Mouse (Mus musculus) WW6 (cell line): Measurements from ENCODE around the gene Fam184a.

Experiments
- DNase-seq: peaks from one replicate; pipeline ENCODE4 v3.0.0-alpha.2; 2013; ENCODE audit warnings: low read depth, low spot score

Gene Fam184a

DNA sequence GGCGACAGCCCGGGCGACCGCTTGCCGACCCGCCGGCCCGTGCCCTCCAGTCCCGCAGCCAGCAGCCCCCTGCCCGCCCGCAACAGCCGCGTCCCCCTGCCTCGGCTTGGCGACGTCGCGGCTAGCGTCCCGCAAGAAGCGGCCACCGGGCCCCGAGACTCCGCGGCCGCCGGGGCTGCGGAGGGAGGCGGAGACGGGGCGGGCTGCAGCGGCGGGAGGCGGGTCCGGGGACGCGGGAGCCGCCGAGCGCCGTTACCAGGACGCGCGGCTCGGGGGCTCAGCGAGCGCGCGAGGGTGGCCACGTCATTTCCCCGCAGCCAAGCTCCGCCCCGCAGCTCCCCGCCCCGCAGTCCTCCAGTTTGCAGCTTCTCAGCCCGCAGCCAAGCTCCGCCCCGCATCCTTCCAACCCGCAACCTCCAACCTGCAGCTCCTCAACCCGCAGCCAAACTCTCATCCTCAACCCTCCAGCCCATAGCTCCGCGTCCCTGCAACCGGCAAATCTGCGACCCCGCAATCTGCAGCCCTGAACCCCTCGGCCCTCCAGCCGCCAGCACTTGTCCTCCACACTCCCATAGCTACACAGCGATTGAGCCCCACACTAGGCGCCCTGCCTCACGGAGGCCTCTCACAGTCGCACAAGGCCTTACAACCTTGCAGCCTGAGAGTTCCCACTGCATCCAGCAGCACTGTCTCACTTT is at the start of gene Fam184a:
Gene Fam184a, minus strand, starts transcription at position 169 of the 698 bp plus-strand sequence.
- DNase-seq = peak; percentile 33

DNA sequence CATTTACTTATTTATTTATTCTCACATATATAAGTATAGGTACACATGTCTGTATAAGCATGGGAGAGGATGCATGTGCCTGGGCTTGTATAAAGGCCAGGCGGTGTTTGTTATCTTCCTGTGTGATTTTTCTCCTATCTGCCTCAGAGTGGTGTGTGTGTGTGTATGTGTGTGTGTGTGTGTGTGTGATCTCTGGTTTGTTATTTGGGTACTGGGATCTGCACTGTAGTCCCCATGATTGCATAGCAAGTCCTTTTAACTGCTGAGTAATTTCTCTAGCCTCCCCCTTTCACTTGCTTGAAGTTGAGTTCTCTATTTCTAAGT is 45.3 kb upstream of the Fam184a start:
- DNase-seq = no peak

DNA sequence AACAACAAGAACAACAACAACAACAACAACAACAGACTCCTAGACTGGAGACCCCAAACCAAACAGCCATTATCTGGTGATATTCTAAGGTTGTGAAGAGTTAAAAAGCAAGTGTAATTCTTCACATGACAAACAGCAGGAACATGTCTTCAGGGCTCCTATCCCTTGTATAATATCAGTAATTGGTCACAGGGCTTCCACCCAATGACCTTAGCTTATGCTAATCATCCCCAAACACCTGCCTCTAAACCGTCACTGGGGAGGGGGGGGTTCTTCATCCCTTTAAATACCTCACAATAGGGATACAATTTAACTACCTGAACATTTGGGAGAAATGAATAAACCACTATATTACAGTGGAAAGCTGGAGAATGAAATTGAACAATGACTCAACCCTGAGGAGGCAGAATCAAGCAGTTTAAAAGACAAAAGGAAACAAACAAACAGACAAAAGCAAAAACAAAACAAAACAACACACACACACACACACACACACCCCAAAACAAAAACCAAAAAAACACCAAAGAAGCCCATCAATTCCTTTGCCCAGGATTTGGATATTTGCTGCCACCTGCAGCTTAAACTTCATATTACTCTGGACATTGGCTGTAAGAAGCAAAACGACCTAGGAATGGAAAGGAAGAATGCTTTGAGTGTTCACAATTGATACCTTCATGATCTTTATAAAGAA is 44.8 kb upstream of the Fam184a start:
- no peak for DNase-seq

DNA sequence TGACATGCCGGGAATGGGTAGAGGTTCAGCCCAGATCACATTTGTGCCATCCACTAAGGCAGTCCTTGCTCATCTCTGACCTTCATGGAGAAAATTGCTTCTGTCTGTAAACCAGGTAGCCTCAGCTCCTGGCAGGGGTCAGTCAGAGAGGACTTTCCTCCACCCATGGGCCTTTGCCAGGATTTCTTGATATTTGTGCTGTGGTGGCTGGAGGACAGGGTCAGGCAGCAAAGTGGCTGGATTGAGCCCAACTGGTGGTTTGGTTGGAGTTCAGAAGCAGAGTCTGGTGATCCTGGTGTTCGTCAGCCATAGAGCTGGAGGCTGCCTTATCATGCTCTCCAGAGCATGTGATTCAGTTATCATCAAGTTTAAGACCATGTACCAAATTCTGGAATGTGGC is 40.4 kb upstream of the Fam184a start:
- no peak for DNase-seq

DNA sequence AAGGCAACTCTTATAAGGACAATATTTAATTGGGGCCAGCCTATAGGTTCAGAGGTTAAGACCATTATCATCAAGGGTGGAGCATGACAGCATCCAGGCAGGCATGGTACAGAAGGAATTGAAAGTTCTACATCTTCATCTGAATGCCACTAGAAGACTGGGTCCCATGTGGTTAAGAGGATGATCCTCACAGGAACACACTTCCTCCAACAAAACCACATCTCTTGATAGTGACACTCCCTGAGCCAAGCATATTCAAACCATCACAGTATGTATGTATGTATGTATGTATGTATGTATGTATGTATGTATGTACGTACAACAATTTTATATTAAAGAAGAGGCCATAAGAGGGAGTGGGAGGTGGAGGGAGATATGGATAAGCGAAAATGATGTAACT is 25.7 kb upstream of the Fam184a start:
- no peak for DNase-seq

DNA sequence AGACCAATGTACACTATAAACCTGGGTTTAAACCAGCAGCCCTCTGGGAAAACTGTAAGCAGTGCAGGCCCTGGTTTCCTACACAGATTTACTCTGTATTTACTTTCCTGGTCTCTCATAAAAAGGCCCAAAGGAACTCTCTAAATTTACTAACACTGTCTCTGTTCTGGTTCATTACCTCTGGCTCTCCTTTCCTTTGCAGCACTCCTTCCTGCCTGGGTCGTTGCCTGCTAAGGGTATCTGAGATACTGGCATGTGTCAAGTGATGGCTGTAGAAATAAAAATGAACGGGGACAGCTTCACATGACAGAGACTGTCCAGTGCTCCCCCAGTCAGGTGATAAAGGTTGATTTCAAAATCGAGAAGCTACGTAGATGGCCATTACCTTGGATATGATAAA is 21.8 kb upstream of the Fam184a start:
- DNase-seq = no peak

DNA sequence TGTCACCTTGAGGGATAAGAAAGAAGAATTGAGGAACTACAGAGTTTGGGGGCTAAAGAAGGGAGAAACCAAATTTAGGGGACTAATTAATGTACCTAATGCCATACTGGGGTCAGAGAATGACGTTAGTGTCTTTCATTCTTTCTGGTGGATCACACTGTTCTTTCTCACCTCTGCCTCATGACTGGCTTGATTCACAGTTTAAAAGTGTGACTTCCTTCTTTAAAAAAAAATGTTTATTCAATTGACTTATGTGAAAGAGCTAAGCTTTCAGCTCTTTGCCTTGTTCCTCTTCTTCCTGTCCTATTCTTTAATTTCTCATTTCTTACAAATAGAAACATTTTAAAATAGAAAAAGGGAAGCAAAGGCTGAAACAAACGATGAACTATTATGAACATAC is 20.6 kb upstream of the Fam184a start:
- no peak for DNase-seq

DNA sequence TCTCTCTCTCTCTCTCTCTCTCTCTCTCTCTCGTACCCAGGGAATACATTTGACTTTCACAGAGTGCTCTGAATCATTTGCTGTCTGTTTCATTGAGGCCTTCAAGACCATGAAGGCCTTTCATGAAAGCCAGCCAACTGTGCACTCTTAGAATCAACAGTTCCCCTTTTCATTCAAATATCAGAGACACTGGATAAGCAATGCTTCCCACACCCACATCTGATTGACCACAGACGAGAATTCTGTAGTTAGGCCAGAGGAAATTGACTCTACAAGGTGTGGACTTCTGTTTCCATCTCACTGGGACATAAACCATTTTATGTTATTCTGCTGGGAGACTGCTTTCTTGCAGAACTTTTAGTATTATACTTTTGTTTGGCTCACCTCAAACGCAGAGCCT is 17.8 kb upstream of the Fam184a start:
- DNase-seq = no peak

DNA sequence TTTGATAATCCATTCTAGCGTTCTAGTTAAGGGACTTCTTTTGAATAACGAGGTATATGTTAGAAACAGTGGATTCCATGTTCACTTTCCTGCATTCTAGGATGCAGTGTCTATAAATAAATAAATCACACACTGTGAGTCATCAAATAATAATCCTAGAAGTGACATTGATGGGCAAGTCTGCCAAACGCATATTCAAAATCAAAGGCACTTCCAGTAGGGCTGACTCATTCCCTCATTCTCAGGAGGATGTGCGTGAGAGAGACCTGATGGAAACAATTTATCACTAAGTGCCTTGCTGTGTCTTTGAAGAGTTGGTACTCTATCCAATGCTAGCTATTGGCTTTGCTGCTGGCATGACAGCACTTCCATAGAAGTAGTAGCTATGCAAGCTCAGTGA is 14.5 kb upstream of the Fam184a start:
- DNase-seq = no peak

DNA sequence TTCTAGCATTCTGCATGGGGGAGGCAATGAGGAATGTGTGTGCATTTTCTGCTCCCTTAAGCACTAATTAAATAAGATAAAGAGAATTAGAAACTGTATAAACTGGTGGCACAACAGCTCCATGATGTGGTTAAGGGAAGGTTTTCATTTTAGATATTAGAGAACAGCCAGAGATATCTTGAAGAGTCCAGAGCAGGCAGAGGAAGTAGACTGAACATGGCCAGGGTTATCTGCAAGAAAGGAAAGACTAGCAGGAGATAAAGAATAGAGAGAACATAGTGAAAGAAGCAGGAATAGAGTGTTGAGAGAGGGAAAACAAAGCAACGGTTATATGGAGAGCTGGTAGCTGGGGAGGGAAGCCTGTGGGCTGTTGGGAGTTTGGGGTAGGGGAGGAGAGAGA is 1.8 kb upstream of the Fam184a start:
- no peak for DNase-seq

DNA sequence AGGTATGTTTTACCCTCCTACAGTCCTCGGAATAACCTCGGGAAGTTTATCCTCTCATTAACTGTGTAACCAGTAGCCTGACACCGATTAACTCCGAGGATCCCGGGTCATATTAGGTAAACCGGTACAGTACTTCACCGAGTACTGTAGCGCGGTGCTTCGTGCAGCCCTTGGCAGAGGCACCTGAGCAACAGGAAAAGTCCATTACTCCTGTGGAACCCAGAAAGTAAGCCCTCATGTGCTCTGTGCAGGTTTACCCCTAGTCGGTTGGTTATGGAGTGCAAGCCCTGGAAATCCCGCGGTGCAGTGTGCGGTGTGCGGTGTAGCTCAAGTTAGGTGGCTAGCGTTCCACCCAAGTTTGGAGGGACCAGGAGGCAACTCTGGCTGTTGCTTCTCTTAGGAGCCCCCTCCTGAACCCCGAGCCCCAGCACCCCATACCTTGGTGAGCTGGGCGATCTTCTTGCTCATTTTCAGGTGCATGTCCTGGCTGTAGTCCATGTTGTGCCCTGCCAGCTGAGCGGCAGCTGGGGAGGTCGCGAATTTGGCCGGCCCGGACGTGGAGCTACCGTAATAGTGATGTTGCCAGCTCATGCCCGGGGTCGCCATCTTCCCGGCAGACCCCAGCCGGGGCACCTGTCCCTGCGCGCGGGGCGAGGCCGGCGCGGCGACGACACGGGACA is 508 bp downstream of the Fam184a start:
- peak; percentile 7 for DNase-seq

DNA sequence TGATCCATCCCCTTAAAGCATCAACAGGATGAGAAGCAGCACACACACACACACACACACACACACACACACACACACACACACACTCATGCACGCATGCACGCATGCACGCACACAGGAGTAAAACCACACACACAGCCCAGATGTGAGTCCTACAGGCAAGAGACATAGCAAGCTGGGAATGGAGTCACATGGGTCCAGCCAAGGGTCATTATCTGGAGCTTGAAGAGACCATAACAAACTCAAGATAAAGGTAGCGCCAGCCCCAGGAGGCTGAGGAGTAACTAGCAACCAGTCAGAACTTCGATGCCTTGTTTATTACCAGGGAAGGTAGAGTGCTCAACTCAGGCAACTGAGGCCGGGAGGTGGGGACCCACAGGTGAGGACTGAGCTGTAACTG is 4.9 kb downstream of the Fam184a start:
- no peak for DNase-seq

DNA sequence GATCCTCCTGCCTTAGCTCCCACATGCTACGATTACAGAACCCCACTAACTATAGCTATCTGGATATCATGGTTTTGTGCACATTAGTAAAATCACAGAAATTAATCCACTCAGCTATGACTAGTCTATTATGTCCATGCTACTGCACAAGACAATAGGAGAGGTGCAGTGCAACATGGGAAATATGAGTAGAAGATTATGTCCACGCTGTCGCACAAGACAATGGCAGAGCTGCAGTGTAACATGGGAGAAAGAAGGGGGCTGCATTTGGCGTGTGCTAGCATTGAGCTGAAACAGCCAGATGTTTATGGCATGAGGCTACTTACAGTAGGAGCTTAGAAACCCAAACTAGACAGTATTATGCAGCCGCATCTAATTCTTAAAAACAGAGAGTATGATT is 8.0 kb downstream of the Fam184a start:
- no peak for DNase-seq

DNA sequence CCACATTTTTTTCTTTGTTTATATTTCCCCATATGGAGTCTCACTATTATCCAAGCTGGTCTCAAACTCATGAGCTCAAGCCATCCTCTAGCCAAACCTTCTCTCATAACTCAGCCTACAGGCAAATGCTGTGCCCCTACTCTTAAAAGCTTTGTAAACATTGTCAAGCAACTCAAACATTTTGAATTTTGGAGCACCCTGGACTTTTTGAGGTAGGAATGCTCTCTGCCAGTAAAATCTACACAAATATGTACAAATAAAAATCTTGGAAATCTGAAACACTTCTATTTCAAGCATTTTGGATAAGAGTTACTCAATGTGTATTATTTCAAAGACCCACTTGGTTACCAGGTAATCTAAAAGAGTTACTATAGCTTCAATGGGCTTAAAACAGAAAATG is 10.9 kb downstream of the Fam184a start:
- DNase-seq = no peak

DNA sequence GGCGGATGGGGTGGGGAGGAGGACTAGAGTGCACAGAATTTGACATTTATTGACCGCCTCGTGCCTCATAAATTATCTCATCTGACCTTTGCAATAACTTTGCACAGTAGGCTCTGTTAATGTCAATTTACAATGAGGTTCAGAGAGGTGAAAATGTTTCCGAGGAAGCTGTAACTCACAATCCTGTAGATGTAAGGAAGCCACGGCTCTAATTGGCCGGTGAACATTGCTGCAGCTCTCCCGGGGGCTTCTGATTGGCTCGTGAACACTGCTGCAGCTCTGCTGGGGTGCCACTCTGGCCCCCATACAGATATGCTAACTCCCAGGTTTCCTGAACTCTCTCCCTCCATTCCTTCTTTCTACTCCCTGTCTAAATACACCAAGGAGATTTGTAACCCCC is 12.1 kb downstream of the Fam184a start:
- DNase-seq = no peak

DNA sequence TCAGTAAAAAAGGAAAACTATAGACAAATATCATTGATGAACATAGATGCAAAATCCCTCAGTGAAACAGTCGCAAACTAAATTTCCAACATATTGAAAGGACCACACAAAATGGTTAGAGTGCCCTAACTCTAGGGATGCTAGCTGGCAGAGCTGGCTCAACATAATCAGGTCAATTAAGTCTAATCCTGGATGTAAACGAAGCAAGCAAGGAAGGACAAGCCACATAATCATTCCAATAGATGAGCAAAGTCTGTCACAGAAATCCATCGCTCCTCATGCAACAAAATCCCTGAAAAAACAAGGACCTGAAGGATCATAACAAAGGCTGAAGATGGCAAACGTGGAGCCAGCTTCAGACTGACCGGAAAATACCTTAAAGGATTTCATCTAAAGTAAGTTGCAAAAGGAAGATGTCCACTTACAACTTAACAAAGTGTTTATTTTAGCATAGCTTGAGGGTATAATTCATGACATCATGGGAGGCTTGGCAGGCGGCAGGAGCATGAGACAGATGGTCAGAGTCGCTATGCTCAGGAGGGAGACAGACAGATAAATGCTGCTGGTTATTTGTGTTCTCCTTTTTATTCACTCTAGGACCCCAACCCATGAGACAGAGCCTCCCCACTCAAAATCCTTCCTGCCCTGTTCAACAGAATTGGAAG is 15.6 kb downstream of the Fam184a start:
- DNase-seq = no peak

DNA sequence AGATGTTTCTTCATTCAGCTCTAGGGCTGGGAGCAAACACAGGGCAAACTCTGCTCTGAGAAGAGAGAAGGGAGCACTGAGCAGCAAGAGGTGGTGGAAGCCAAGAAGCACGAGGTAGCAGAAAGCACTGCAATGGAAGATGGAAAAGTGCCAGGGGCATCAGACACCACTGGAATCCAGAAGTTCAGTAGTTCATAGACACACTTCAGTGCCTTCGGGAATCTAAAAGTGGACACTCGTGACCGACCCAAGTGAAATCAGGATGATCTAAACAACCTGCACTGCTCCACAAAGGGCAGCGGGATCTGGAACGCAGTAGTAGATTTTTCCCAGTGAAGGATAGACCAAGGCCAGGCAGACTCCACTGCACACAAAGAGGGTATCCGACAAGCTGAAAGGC is 18.6 kb downstream of the Fam184a start:
- no peak for DNase-seq

DNA sequence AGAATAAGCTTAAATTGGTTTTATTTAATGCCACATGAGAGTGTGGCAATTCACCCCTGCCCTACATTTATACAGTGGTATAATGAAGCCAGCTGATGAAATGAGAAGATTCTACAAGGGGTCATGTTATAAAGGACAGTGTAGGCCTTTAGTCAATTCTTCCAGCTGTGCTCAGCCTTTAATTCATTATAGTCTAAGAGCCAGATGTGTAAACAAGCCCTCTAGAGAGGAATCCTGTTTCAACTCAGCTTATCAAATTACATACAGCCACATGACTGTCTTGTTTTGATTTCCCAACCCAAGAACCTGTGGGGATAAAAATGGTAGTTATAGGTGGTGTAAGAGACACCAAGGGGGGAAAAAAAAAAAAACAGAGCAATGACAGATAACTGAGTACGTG is 22.0 kb downstream of the Fam184a start:
- DNase-seq = no peak

DNA sequence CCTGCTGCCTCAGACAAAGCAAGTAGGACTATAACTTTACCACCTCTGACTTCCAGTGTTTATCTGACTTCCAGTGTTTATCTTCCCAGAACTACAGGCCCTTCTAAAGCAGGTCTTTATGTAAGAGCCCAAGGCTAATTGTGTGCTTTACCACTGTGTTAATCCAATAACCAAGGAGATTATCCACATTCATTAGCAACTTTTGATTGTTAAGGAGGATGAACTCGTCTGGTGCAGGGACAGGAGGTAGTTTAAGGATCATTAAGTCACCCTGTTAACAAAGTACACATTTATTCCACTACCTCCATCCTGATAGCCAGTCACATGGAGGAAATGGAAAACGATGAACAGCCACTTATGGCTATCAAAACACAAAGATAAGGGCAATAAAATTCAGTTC is 25.6 kb downstream of the Fam184a start:
- no peak for DNase-seq

DNA sequence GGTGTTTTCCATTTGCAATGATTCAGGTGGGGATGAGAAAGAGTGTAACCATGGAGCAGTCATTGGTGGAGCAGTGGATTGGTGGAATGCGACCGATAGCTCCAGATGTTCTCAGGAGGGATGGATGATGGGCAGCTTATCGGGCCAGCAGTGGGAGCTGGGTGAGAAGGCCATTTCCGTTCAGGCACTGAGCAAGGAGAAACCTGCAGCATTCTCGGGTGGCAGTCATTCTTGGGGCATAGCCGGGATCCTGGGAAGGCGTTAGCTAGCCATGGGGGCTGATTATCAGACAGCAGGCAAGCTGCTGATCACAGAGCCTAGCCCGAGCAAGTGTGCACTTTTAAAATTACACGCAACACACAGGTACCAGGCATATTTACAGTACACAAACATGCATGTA is 46.4 kb downstream of the Fam184a start:
- DNase-seq = no peak

DNA sequence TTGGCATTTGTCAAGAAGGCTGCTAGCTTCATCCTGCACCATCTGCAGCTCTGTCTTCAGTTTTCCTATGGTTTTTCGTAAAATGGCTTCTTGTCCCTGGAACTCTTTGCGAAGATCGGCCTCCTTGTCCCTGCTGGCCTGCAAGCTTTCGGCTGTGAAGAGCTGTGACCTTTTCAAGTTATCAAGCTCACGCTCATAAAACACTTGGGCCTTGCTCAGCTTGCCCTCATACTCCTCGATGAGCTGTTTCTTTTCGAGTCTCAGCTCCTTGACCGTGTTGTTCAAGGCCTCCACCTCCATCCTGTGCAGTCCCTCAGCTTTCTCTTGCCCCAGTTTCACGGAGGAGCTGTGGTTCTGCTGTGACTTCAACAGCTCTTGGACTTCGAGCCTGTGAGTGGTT is 52.4 kb downstream of the Fam184a start:
- DNase-seq = no peak

DNA sequence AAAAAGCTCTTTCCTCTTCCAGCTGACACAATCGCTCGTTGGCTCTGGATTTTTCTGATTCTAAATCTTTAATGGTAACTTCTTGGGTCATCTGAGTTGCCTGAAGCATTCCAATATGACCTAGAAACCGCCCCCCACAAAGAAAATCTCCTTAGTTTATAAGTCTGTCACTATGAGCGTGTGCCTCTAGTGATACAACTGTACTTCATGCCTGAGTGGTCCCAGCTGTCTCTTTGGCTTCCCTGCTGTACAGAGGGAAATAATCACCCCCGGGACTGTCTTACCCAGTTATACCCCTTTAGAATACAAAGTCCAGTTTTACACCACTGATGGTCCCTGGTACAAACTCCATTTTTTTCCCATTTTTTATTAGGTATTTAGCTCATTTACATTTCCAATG is 56.2 kb downstream of the Fam184a start:
- DNase-seq = no peak

DNA sequence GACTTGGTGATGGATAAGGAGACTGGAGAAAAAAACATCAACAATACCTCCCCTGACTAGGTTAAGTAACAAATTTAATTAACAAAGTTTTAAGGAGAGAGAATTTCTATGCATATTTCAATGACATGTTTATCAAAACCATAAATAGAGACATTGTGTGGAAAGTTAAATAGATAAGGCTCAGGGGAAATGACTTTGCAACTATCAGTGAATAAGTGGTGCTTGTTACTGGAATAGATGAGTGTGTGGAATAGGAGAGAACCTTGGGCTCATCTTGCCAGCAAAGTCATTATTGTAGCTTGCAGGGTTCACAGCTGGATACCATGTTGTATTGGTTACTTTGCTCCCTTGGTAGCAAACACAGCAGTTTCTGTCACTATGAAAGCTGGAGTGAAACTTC is 59.7 kb downstream of the Fam184a start:
- DNase-seq = no peak
